Mouse (Mus musculus) liver, embryonic 14.5 days (tissue): ENCODE measurements around the gene Stx5a.

Experiments
- CTCF ChIP-seq: IDR thresholded peaks from 2 replicates; pipeline ENCODE4 v1.5.1; 2016; ENCODE audit warnings: antibody characterized with exemption, low read depth, control low read depth
- EP300 ChIP-seq: IDR thresholded peaks from 2 replicates; pipeline ENCODE4 v1.6.1; 2016; ENCODE audit warnings: antibody characterized with exemption, low read depth

- TF ChIP-seq CTCF (peak; percentile 59), EP300 (peak; percentile 97)
Observed at GRCm38 (mm10) chr19:8714653-8715481, 26.3 kb upstream of the Stx5a start.
